Mouse (Mus musculus) neutrophil, adult 65 days (primary cell): Measurements from ENCODE around the gene Chac2. TPM values are rescaled to one million over a fixed set of nuclear protein-coding genes. Genes with fewer than 3 reads are reported as not detected.

ENCODE experiments used
- total RNA-seq: library from RNA; stranded (reverse); gene quantifications from 2 replicates; pipeline ENCODE4 v1.2.4, GENCODE M21; 2023

Chac2 gene
- 1.9 and 3.4 TPM in 2 replicates for total RNA-seq

DNA sequence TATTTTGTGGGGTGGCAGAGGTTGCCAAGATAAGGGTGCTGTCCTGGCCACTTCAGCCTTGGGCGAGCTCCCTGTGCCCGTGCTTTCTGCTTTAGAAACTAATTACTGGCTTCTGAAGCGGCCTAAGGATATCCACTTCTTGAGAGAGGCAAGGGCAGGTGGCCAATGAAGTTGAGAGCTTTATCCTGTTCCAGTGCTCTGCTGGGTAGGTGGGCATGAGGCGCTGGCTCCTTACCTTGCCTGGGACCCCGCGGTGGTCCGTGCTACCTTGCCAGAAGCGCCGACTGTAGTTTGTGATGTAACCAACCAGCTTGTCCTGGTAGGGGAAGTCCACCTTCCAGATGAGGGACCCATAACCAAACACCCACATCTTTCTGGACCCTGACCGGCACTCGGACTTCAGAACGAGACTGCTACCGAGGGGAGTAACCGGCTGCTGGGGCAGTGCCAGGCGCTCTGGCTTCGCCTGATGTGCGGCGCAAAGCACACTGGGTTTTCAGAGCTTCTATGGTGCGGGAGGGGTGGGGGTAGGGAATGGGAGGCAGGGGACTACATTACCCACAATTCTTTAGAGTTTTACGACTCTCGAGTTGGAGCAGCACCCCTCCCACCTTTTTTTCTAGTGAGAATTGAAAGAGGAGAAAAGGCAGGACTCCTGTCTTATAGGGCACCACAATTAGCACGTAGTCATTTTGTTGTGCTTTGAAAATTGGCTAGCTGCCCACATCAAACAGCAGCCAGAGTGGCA is at the start of gene Chac2:
Gene Chac2, minus strand, starts transcription at position 474 of the 748 bp plus-strand sequence.

DNA sequence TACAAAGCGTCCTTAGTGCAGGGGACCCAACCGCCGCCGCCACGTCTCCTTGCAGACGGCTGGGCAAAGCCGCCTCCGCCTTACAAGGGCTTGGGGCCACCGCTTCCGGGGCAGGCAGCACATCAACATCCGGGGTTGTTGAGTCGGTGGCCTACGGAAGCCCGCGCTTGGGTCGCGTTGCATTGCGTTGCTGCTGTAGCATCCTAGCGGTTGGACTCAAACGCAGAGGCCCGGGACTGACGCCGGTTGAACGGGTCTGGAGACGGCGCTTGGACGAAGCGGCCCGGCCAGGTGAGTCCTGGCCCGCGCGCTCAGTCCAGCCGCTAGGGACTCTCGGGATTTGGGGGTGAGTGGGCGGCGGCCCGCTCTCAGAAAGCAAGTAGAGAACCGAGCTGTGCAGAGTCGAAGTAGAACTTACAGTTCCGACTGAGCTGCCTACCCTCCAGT is 31.8 kb downstream of the Chac2 start, which contains the start of gene Erlec1:
Gene Erlec1, minus strand, starts transcription at position 57 of the 447 bp plus-strand sequence.

Other genes with a start within 250 kb of the Chac2 start
- gene Psme4, start 214.6 kb downstream of the Chac2 start, total RNA-seq = 52.1 and 78.5 TPM in 2 replicates
- gene Gpr75, start 101.0 kb downstream of the Chac2 start, total RNA-seq = not detected in 2 replicates
- 8.5 and 11.0 TPM in 2 replicates for gene Asb3, start 100.9 kb downstream of the Chac2 start, total RNA-seq
- 16.3 and 19.7 TPM in 2 replicates for gene Erlec1, start 32.0 kb downstream of the Chac2 start, total RNA-seq
- gene Gm17332, start 196.1 kb upstream of the Chac2 start, total RNA-seq = not detected in 2 replicates